Mouse (Mus musculus) stomach, embryonic 15.5 days (tissue): ENCODE results near the gene Mepe. TPM values are rescaled to one million over a fixed set of nuclear protein-coding genes. Genes with fewer than 3 reads are reported as not detected.

ENCODE experiments used
- microRNA-seq: library from miRNA; unstranded; fragments of <30 nt; microRNA quantifications from one replicate; pipeline ENCODE4, GENCODE M21; 2016
- polyA plus RNA-seq: library from polyadenylated mRNA; unstranded; fragments of >200 nt; fragmentation: Nextera tagmentation; extraction: Ambion mirVana; gene quantifications from 2 replicates; pipeline ENCODE4 v1.2.1, GENCODE M21; 2015

Gene Mepe
- polyA plus RNA-seq, 1 experiment from 2014 or later, result not detected

Small RNA genes within 50 kb of the gene (microRNA-seq; reads per million reads assigned to microRNA genes)
- gene Gm23616, result not detected

Other genes starting within 250 kb of the Mepe start
- gene Gm17660, start 247.7 kb upstream of the Mepe start, polyA plus RNA-seq, result not detected in 2 replicates
- gene Sparcl1, start 211.6 kb upstream of the Mepe start, polyA plus RNA-seq, result 274 and 291 TPM in 2 replicates
- not detected in 2 replicates for gene Dspp, start 154.6 kb upstream of the Mepe start, polyA plus RNA-seq
- 0.80 and 0.86 TPM in 2 replicates for gene Dmp1, start 122.7 kb upstream of the Mepe start, polyA plus RNA-seq
- gene Ibsp, start 26.2 kb upstream of the Mepe start, polyA plus RNA-seq, result 0.10 and 0.22 TPM in 2 replicates
- gene Spp1, start 109.8 kb downstream of the Mepe start, polyA plus RNA-seq, result 179 and 274 TPM in 2 replicates
- 14.9 and 16.2 TPM in 2 replicates for gene Pkd2, start 134.1 kb downstream of the Mepe start, polyA plus RNA-seq
- 12.0 and 12.2 TPM in 2 replicates for gene BC005561, start 183.0 kb downstream of the Mepe start, polyA plus RNA-seq